Mouse (Mus musculus): ENCODE measurements at regions not wholly inside any gene's neighbourhood (a gene's known extent, or its start where the extent isn't known, plus 50 kb on each side); places are given as distances from the start of the nearest gene placed in this dataset.

DNA sequence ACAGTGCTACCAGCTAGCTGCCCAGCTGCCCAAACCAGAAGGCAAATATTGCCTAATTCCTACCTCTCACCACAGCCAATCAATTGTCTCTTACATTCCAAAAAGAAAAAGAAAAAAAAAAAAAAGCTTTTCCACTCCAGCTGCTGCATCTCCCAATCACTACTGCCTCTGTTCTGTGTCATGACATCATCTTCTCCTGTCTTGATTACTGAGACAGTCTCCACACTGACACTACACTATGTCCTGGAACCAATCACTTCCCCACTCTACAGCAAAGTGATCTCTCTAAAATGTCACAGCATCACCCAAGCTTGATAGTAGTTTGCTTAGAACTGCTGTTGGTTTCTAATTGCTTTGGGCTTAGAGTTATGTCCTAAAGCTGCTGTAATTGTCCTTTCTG, 279.8 kb downstream of the Icos start:
- no peak for ATAC-seq (replicated peaks)

DNA sequence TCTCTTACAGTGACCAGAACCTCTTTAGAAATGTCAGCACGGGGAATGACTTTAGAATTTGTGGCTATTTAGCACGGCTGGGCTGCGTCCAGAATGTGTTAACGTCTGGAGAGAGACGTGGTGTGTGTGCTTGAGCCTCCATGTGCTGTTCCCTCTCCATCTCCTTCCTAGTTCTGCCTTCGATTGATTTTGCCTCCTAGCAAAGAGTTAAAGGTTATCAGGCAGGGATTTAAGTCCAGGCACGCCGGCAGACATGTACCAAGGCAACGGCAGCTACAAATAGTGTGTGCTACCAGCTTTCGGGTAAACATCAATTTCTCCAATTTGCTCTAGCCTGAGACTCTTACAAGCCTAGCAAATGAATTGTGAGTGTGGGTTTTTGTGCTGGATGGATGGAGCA, 285.7 kb downstream of the Icos start:
- Histone ChIP-seq H3K27ac (no peak overlapping the region), H3K9ac (no peak overlapping the region), H3K9me3 (no peaks in the 10 kb centered on the region), H3K36me3 (replicated peaks) (no peaks in the 10 kb centered on the region), H3K27me3 (replicated peaks) (0 out of 2 replicates have a peak, but pooled peaks cover 5% of the 10 kb centered on the region), H3K4me3 (no peak overlapping the region), H3K4me1 (peaks cover 24% of the 10 kb centered on the region), H3K4me2 (no peak overlapping the region)
- WGBS, result 54% methylated on average over 10 of the region's 10 CpGs
- ATAC-seq (replicated peaks), result 0 out of 2 replicates have a peak, but pooled peaks have one; percentile 24

More for the DNA sequence above, 279.8 kb downstream of the Icos start:
- H3K27me3 ChIP-seq (replicated peaks), result no peaks in the 10 kb centered on the region
- H3K9me3 ChIP-seq, result no peaks in the 10 kb centered on the region
- H3K36me3 ChIP-seq (replicated peaks), result no peaks in the 10 kb centered on the region
- H3K9ac ChIP-seq, result no peak overlapping the region
- H3K4me2 ChIP-seq, result no peak overlapping the region
- no peak overlapping the region for H3K4me3 ChIP-seq
- H3K27ac ChIP-seq, result no peak overlapping the region
- H3K4me1 ChIP-seq, result no peaks in the 10 kb centered on the region

DNA sequence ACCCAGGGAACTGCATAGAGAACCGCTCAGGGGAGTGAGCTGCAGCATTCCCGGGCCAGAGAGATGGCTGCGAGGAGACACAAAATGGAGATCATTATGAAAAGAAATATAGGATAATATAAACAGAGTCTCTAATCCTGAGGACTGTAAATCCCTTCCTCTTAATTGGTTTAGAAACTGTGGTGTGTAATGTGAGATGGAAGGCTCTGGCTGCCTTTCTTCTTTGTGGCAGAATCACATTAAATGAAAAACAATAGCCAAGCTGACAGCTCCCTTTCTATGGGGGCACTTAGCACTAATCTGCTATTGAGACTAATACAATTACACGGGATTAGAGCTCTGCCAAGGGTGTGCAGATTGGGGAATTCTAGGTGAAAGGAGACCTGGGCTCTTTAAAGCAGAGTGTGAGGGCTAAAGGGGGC, 288.0 kb downstream of the Icos start:
- Histone ChIP-seq H3K36me3 (replicated peaks) (no peaks in the 10 kb centered on the region), H3K9me3 (no peaks in the 10 kb centered on the region), H3K4me3 (no peak overlapping the region), H3K27me3 (replicated peaks) (0 out of 2 replicates have a peak, but pooled peaks cover 5% of the 10 kb centered on the region), H3K4me2 (no peak overlapping the region), H3K27ac (peak overlapping the region; percentile 46), H3K4me1 (peaks cover 24% of the 10 kb centered on the region), H3K9ac (no peak overlapping the region)
- ATAC-seq (replicated peaks), result peak; percentile 65
- whole genome bisulfite sequencing, result 4% methylated on average over 4 of the region's 4 CpGs

DNA sequence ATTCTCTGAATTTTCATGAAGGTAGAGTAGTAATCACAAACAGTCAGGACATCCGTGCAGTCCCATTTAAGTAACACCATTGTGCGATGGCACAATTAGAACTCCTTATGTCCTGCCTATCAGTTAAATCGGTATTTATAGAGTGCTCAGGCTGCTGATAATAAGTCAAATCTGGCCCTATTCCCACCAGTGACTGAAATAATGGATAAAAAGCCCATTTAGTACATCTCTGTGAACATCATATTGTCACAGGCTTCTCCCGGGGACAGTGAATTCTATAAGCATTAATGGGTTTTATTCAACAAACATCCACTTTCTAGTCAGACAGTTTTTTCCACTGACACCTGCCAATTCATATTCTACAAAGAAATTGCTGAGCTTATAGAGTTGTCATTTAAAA, 296.1 kb downstream of the Icos start:
- 70% methylated on average over 4 of the region's 4 CpGs for WGBS

DNA sequence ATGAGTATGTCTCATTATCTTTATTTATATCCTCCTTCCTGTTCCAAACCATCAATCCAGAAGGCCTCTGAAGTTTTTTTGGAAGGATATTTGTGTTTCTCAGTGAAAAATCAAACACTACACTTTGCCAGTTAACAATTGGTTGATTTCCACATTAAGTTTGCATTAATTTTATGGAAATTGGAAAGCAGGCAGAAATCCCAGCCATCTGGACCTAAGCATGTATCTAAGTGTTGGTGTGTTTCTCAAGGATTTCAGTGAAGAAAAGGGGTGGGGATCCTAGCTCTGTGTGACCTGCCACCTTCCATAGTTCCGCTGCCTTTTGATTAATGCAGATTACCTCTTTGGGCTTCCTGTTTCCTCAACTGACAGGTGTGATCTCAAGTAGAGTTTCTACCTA, 296.5 kb downstream of the Icos start:
- Histone ChIP-seq H3K4me1 (no peaks in the 10 kb centered on the region), H3K9ac (no peak overlapping the region), H3K9me3 (no peaks in the 10 kb centered on the region), H3K27me3 (replicated peaks) (no peaks in the 10 kb centered on the region), H3K4me2 (no peak overlapping the region), H3K36me3 (replicated peaks) (no peaks in the 10 kb centered on the region), H3K27ac (no peak overlapping the region), H3K4me3 (no peak overlapping the region)
- 95% methylated on average over 1 of the region's 1 CpGs for WGBS
- no peak for ATAC-seq (replicated peaks)

More for the DNA sequence above, 296.1 kb downstream of the Icos start:
- Histone ChIP-seq H3K36me3 (replicated peaks) (no peaks in the 10 kb centered on the region), H3K9me3 (no peaks in the 10 kb centered on the region), H3K9ac (no peak overlapping the region), H3K4me2 (no peak overlapping the region), H3K27me3 (replicated peaks) (no peaks in the 10 kb centered on the region), H3K4me1 (no peaks in the 10 kb centered on the region), H3K4me3 (no peak overlapping the region), H3K27ac (no peak overlapping the region)
- ATAC-seq (replicated peaks), result no peak

DNA sequence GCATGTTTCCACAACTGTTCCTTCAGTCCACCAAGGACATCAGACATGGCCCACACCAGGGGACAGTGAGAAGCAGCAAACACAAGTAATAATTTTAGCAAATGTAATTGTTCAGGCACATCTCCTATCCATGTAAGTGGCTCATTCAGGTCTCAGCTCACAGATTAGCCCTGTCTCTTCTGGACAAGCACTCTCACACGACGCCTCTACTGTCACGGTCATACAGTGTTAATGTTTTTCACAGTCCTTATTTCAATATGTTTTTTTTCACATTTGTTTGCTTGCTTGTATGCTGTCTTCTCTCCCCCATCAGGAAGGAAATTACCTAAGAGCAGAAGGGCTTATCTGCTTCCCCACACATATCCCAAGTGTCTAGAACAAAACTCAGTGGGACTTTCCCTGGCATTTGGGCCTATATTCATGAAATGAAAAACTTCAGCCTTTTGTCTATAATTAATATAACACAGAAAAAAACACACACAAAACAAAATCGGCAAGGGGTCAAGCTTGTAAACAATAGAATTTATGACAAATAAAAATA, 299.5 kb downstream of the Icos start:
- Histone ChIP-seq H3K9me3 (no peaks in the 10 kb centered on the region), H3K4me1 (no peaks in the 10 kb centered on the region), H3K27me3 (replicated peaks) (no peaks in the 10 kb centered on the region), H3K4me3 (no peak overlapping the region), H3K27ac (no peak overlapping the region), H3K4me2 (no peak overlapping the region), H3K36me3 (replicated peaks) (no peaks in the 10 kb centered on the region), H3K9ac (no peak overlapping the region)
- ATAC-seq (replicated peaks), result no peak
- 87% methylated on average over 4 of the region's 4 CpGs for WGBS

DNA sequence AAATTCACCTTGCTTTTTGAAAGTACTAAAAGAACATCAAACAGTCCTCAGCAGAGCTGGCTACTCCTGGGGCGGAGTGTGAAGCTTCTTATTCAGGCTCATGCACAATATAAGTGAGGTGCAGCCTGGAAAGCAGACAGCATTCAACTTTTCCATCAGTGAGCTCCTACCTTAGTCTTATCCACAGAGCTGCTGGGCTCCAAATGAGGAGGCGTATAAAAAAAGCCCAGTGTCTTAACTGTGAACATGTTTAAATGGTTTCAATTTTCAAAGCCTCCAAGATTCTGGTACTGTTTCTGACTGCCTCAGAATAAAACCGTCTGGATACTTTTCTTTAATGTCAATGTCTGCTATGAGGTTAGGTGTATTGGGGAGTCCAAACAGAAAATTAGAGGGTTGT, 310.5 kb downstream of the Icos start:
- Histone ChIP-seq H3K27ac (no peak overlapping the region), H3K4me2 (no peak overlapping the region), H3K9ac (no peak overlapping the region), H3K36me3 (replicated peaks) (no peaks in the 10 kb centered on the region), H3K4me3 (no peak overlapping the region), H3K27me3 (replicated peaks) (no peaks in the 10 kb centered on the region), H3K4me1 (no peaks in the 10 kb centered on the region), H3K9me3 (no peaks in the 10 kb centered on the region)
- WGBS, result 81% methylated on average over 3 of the region's 3 CpGs
- ATAC-seq (replicated peaks), result no peak

DNA sequence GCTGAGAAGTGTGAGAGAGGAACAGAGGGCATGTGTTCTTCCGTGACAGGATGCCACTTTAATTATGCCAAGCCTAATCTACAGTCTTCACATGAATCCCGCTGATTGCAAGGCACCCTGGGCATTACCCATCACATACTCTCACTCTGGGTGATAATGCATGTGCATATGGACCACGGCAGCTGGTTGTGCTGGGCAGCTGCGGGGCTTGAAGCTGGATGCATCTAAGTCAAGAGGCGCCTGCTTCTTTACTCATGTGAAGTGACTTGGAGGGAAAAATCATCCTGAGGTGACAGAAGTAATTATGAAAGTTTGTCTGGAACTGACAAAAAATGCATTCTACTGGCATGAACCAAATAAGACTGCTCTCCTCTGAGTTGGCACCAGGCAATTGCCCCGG, 311.2 kb downstream of the Icos start:
- no peaks in the 10 kb centered on the region for H3K36me3 ChIP-seq (replicated peaks)
- no peak overlapping the region for H3K9ac ChIP-seq
- no peaks in the 10 kb centered on the region for H3K9me3 ChIP-seq
- no peaks in the 10 kb centered on the region for H3K27me3 ChIP-seq (replicated peaks)
- no peak overlapping the region for H3K4me2 ChIP-seq
- no peak overlapping the region for H3K27ac ChIP-seq
- WGBS, result 86% methylated on average over 6 of the region's 6 CpGs
- ATAC-seq (replicated peaks), result no peak
- no peaks in the 10 kb centered on the region for H3K4me1 ChIP-seq
- H3K4me3 ChIP-seq, result no peak overlapping the region

DNA sequence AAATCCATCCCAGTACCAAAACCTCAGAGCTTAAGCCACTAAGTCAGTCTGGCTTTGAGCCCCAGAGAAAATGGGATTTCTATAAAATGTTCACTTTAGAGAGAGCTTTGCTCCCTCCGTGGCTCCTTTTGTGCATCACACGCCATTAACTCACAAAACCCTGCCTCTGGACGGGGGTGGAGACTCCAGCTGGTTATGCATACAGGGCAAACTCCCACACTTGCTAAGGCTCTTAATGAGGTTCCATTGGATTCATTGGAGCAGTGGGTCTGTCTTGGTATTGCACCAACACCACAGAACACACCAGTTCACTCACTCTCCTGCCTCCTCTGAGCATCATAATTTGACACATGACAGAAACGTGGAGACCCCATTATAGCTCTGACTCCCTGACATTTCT, 311.8 kb downstream of the Icos start:
- no peak for ATAC-seq (replicated peaks)
- H3K27ac ChIP-seq, result no peak overlapping the region
- no peaks in the 10 kb centered on the region for H3K27me3 ChIP-seq (replicated peaks)
- no peaks in the 10 kb centered on the region for H3K9me3 ChIP-seq
- H3K9ac ChIP-seq, result no peak overlapping the region
- no peaks in the 10 kb centered on the region for H3K36me3 ChIP-seq (replicated peaks)
- no peak overlapping the region for H3K4me2 ChIP-seq
- no peak overlapping the region for H3K4me3 ChIP-seq
- 38% methylated on average over 4 of the region's 4 CpGs for WGBS
- no peaks in the 10 kb centered on the region for H3K4me1 ChIP-seq

DNA sequence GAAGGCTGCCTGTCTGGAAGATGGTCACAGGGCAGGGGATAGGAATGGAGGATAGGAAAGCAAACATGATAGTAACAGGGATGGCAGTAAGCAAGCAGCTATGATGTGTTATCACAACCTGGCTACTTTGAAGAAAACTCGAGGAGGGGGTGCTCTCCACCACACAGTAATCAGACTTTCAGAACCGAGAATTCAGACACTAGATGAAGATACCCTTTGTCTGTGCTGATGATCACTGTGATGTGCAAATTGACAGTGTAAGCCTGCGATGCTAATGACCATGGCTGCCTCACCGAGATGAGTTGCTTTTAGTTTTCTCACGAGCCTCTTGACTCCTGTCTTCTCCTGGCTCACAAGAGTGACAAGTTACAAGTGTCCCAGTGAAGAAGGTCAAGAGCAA, 315.4 kb downstream of the Icos start:
- Histone ChIP-seq H3K4me3 (no peak overlapping the region), H3K27me3 (replicated peaks) (no peaks in the 10 kb centered on the region), H3K36me3 (replicated peaks) (no peaks in the 10 kb centered on the region), H3K27ac (no peak overlapping the region), H3K4me2 (no peak overlapping the region), H3K9me3 (no peaks in the 10 kb centered on the region), H3K4me1 (peaks cover 9% of the 10 kb centered on the region), H3K9ac (no peak overlapping the region)
- ATAC-seq (replicated peaks), result no peak
- WGBS, result 63% methylated on average over 5 of the region's 5 CpGs

DNA sequence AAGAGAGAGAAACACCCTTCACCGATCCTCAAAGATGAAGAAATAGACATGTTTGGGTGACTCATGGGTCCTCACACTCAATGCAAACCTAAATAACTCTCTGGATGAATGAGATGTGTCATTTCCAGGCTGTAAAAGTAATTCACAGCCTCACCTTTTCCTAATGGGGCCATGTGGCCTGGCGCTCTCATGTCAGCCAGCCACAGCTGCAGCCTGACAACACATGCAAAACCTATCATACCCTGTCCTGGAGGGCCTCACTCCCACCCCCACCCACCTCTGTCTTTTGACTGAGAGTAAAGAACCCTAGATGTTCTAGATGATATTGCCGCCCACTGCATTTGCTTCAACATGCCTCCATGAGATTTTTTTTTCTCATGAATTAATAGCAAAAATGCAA, 317.5 kb downstream of the Icos start:
- WGBS, result 93% methylated on average over 3 of the region's 3 CpGs
- Histone ChIP-seq H3K27ac (no peak overlapping the region), H3K9ac (no peak overlapping the region), H3K4me3 (no peak overlapping the region), H3K36me3 (replicated peaks) (no peaks in the 10 kb centered on the region), H3K9me3 (no peaks in the 10 kb centered on the region), H3K27me3 (replicated peaks) (no peaks in the 10 kb centered on the region), H3K4me1 (peaks cover 28% of the 10 kb centered on the region), H3K4me2 (no peak overlapping the region)
- no peak for ATAC-seq (replicated peaks)

DNA sequence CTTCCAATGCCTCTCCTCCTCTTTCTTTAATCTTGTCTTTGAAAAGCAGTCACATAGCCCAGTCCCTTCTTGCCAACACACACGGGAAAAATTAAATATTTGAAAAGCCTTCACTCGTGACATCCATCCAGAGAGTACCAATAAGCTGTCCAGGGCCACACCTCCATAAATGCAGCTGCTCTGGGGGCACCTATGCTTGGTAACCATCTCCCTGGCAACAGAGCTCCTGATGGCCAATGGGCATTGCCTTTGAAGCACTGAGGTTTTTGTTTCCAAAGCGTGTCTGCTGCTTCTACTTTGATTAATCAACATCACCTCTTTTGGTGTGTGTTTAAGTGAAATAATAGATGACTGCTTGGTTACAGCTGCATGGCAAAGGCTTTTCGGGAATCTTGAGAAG, 319.1 kb downstream of the Icos start:
- H3K4me2 ChIP-seq, result no peak overlapping the region
- no peaks in the 10 kb centered on the region for H3K9me3 ChIP-seq
- H3K27ac ChIP-seq, result 0 out of 2 replicates have a peak overlapping the region, but pooled peaks have one; percentile 12
- H3K36me3 ChIP-seq (replicated peaks), result no peaks in the 10 kb centered on the region
- no peak overlapping the region for H3K9ac ChIP-seq
- no peaks in the 10 kb centered on the region for H3K27me3 ChIP-seq (replicated peaks)
- H3K4me1 ChIP-seq, result peaks cover 44% of the 10 kb centered on the region
- H3K4me3 ChIP-seq, result no peak overlapping the region
- ATAC-seq (replicated peaks), result peak; percentile 16; the same call in 1 of the 2 replicates
- 19% methylated on average over 4 of the region's 4 CpGs for WGBS

DNA sequence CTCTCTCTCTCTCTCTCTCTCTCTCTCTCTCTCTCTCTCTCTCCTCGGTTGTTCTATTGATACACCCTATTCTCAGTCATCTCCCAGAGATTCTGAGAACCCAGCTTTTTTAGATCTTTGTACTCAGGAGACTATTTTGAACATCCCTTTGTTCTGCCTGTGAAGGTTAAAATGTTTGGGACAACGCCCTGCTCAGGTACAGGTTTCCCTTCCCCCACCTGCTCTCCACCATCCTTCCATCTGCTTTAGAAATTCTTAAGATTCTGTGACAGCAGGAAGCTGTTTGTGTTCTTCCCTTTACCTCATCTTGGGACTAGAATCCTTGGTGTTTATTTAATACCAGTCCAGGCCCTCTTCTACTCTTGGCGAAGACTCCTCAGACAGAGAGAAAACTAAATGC, 319.6 kb downstream of the Icos start:
- Histone ChIP-seq H3K4me1 (peaks cover 47% of the 10 kb centered on the region), H3K9ac (no peak overlapping the region), H3K27ac (no peak overlapping the region), H3K4me2 (no peak overlapping the region), H3K9me3 (no peaks in the 10 kb centered on the region), H3K4me3 (no peak overlapping the region), H3K36me3 (replicated peaks) (no peaks in the 10 kb centered on the region), H3K27me3 (replicated peaks) (no peaks in the 10 kb centered on the region)
- WGBS, result 66% methylated on average over 3 of the region's 3 CpGs
- no peak for ATAC-seq (replicated peaks)

All from midbrain, embryonic 15.5 days (tissue).